Mouse (Mus musculus) gastrocnemius, postnatal 4 days (tissue): Measurements from ENCODE around the gene Chd9. TPM values are rescaled to one million over a fixed set of nuclear protein-coding genes. Genes with fewer than 3 reads are reported as not detected.

Experiments used
- DNase-seq, 2 experiments: peaks; one replicate each; pipeline ENCODE4 v3.0.0; 2021 to 2022; ENCODE audit warnings: low spot score in 2 of 2, mixed read lengths in 2 of 2
- total RNA-seq, 2 experiments: library from RNA; stranded (reverse); gene quantifications; 2 replicates each; pipeline ENCODE4 v1.2.3; 2021

Gene Chd9
- total RNA-seq, 2 experiments from 2014 or later: 49.8 to 57.6 TPM

DNA sequence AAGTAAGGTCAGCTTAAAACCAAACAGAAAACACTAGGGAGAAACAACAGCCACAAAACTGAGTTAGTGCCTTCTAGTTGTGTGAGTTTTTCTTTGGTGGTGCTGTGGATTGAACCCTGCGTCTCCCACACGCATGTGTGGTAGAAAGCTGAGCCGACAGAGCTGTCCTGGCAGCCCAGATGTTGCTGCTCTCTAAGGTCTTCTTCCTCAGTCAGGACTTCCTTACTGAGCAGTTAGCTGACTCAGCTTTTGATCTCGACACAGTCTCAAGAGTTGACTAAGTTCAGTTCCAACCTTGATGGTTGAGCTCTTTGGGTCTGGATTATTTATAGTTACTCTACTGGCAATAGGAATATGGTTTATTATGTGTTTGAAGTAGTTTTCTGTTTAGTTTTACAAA is 133.5 kb downstream of the Chd9 start:
- DNase-seq: no peak

- DNase-seq: no peak
Measured at GRCm38 (mm10) chr8:90964044-90964443, 135.9 kb downstream of the Chd9 start.

- DNase-seq: no peak
Measured at GRCm38 (mm10) chr8:90965467-90966170, 137.5 kb downstream of the Chd9 start.

GRCm38 (mm10) chr8:90968307-90968706 is 140.2 kb downstream of the Chd9 start:
- no peak for DNase-seq

DNA sequence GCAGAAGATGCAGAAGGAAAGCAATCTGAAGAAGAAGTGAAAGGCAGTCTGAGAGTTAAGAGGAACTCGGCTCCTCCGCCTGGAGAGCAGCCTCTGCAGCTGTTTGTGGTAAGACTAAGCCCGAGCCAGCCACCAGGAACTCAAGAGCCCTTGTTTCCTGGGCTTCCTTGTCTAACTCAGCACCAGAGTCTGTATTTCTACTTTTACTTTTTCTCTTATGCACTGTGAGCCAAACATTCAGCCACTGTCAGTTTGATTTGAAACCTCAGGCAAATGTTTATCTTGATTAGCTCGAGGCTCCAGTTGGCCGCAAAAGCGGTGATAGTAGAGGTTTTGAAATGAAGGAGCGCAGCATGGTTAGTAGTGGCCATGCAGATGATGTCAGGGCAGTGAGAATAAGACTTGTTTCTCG is 148.8 kb downstream of the Chd9 start:
- peak in 1 of 2 experiments; percentile 19 for DNase-seq

DNA sequence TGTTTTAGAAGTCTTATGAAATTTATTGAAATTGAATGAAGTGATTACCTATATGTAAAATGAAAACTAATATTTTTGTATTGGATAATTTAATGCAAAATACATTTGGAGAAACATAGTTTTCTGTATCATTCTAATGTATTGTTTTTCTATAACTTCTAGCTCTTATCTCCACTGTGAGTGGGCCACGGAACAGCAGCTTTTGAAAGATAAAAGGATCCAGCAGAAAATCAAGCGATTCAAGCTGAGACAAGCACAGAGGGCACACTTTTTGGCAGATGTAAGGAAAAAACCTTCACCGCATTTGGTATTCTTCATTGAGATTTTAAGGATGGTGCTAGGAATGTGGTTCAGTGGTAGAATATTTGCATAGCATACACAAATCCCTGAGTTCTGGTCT is 150.6 kb downstream of the Chd9 start:
- DNase-seq: no peak

- DNase-seq: no peak
Measured at GRCm38 (mm10) chr8:90979295-90979694, 151.1 kb downstream of the Chd9 start.

DNA sequence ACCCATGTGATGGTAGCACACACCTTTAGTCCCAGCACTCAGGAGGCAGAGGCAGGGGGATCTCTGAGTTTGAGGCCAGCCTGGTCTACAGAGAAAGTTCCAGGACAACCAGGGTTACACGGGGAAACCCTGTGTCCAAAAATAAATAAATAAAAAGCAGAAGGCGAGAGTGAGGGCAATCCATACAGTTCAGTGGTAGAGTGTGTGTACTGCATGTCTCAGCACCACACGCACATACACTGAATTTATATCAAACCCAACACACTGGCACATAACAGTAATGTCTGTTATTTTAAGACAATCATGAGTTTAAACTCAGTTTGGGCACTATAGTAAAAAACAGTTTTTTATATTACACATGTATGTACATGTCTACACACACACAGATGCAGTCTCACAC is 153.9 kb downstream of the Chd9 start:
- no peak for DNase-seq

GRCm38 (mm10) chr8:91019726-91020125 is 191.6 kb downstream of the Chd9 start:
- peak; percentile 35 to 62 for DNase-seq

- no peak for DNase-seq
Measured at GRCm38 (mm10) chr8:91034417-91034816, 206.3 kb downstream of the Chd9 start.

DNA sequence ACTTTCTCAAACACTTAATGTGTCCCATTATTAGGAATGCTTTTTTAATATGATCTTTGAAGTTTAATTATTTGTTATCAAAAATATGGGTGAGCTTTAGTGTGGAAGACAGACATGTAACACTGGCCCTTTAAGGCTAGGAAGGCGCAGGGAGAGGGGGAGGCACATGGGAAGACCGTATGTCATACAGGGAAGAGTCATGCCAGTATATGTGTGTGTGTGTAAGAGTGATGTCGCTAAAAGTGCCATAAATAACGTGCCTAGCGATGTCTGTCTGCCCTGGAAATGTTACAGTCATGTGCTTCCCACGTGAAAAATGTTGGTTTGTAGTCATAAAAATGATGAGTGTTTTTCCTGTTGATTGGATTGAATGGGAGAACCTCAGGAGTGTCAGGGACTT is 208.8 kb downstream of the Chd9 start:
- no peak for DNase-seq

- DNase-seq: no peak
Measured at GRCm38 (mm10) chr8:91038637-91039036, 210.5 kb downstream of the Chd9 start.

GRCm38 (mm10) chr8:91046370-91046769 is 218.2 kb downstream of the Chd9 start:
- no peak for DNase-seq

GRCm38 (mm10) chr8:91051037-91051436 is 222.9 kb downstream of the Chd9 start:
- peak; percentile 51 to 76 for DNase-seq

- no peak for DNase-seq
Measured at GRCm38 (mm10) chr8:91054418-91054817, 226.3 kb downstream of the Chd9 start.

DNA sequence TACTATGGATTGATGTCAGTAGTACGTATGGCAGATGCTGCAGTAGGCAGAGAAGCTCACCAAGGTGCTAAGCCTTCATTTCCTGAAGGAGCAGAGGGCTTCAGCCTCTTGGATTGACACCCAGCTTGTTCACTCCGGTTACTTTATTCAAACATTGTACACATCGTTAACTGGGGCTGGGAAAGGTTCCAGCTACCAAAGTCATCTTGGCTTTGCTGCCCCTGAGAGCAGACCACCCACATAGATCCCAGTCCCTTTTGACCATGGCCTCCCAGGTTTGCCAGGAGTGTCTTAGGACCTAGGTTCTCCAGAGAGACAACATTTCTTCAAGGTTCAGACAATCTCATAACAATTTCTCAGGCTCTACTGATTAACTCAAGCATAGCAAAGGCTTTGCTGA is 228.7 kb downstream of the Chd9 start:
- no peak for DNase-seq

- DNase-seq: no peak
Measured at GRCm38 (mm10) chr8:91059086-91059578, 231.0 kb downstream of the Chd9 start.

DNA sequence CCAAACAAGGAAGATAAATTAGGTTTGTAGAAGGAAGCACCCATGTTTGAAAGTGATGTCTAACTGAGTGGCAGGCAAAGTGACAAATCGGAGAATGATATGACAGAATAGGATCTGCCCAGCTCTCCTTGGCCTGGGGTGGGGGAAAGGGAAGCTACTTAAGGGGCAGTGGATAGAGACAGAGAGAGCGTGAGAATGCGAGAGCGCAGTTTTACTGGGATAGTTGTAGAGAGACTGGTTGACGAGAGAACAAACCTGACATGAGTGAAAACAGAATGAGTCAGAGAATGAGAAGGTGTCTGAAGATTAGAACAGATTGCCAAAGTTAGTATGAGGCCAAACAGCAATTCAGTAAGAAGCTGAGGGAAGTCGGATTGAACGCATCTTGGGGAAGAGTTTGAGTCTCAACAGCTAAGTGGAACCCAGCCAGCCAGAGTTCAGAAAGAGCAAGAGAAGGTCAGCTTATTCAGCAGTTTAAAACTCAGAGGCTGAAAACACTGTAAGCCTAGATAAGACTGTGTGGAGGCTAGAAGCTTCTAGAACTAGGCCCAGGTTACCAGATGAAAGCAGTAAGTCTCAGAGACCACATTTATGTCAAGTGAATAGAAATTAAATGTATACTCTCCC is 231.8 kb downstream of the Chd9 start:
- no peak for DNase-seq

GRCm38 (mm10) chr8:91060555-91061471 is 232.7 kb downstream of the Chd9 start:
- DNase-seq: no peak

GRCm38 (mm10) chr8:91065179-91065578 is 237.0 kb downstream of the Chd9 start:
- no peak for DNase-seq

- DNase-seq: no peak
Measured at GRCm38 (mm10) chr8:91069407-91069806, 241.3 kb downstream of the Chd9 start.

DNA sequence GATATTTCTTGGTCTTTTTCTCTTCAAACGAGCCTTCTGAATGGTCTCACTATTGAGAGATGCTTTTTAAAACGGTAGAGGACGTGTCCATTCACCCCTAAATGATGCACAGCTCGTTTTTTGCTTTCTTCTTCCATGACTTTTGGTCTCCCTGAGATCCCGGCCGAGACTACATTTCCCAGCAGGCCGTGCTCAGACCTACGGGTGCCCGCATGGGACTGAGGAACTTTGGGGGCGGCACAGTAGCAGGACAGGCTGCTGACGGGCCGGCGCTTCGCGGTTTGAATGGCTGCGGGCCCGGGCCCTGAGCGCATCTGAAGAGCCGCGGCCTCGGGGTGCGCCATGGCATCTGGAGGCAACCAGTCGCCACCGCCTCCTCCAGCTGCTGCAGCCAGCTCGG is 241.7 kb downstream of the Chd9 start, which contains the start of gene Rbl2:
Gene Rbl2, plus strand, starts transcription at position 224 of the 400 bp plus-strand sequence.
- peak; percentile 86 to 93 for DNase-seq
